Mouse (Mus musculus): ENCODE results near the gene Klb. TPM values are rescaled to one million over a fixed set of nuclear protein-coding genes. Genes with fewer than 3 reads are reported as not detected.
A peak's percentile ranks its signal among the peaks of the same experiment; 100 is the strongest.

Klb gene
- total RNA-seq, 4 experiments from 2014 or later = 0.80 to 6.0 (median 4.5) TPM

DNA sequence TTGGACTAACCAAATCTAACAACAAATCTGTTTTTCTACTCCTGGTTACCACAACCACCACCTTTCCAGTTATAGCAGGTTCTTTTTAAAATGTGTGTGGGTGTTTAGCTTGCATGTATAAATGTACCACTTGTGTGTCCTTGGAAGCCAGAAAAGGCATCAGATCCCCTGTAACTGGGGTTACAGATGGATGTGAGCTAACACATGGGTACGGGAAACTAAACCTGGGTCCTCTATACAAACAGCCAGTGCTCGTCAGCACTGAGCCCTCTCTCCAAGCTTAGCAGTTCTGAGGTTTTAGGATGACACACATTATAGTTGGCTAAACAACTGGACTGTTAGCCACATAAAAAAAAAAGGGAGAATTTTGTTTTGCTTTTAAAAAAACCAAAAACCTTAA, 37.6 kb downstream of the Klb start:
- no peak for DNase-seq

DNA sequence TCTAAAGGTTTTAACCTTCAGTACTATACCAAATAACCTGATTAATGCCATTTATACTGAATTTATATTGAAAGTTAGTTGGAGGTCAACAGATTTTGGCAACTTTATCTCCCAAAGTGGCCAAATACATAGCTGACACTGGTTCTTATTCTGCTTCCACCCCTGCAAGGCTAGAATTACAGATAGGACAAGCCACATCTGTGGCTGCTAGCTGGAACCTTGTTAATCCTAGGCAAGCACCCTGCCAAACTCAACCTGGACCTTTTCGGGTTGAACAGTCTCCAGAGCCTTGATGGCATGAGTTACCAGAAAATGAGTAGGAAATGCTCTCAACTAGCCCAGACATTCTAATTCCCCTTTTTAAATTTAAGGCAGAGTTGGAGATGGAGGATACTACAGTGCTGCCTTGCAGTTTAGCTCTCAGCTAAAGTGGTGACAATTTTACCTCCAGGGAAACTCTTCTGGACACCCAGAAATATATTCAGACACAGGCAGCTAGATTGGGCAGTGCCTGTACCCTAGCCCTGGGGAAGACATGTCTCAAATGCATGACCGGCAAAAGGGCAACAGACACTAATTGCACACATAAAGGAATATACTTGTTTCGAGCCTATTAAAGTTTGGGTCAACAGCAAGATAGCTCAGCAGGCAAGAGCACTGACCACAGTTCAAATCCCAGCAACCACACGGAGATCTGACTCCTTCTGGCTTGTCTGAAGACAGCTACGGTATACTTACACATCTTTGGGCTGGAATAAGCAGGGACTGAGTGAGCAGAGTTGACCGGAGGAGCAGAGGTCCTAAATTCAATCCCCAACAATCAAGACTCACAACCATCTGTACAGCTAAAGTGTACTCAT, 39.1 kb downstream of the Klb start:
- DNase-seq = no peak

DNA sequence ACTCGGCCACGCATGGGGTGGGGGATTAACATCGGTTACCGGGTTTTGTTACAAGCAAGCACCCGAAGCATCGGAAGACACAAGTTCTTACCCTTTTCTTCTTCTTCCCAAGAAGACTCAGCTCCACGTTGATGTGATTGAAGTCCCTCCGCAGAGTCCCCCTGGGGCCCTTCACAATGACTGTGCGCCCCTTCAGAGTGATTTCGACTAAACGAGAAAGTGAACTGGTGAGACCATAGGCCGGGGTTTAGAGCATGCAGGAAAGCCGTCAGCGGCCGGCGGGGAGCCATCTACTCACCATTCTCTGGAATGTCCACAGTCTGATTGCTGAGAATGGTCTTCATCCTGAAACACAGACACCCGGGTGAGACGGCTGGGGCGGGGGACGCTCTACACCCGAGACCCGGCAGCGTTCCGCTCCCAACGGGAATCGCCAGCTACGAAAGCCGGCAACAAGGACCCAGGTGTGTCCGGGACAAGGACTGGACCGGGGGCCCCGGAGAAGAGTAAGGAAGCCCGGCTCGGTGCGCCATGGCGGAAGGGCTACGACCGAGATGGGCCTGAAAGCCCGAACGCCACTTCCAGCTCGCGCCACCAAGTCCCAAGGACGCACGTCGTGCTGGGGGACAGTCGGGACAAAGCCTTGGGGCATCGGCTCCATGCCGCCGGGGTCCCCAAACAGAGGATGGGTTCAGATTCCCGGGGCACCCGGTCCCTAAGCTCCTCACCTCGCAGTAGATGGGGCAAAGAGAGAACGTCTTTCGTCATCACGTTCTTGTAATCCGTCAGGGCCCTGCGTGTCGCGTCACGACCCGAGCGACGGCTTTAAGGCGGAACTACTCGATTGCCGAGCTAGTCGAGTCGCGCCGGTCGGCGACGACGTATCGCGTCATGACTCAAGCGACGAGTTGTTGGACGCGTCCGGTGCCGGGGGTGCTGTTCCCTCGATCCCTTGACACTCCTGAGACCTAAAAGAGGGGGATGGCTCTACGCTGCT, 42.8 kb downstream of the Klb start, which contains the start of the genes Rpl9 and Lias:
Gene Rpl9 (minus strand): TSS at position 797 of the 997 bp plus-strand sequence.
Gene Lias (plus strand): TSS at position 850 of the 997 bp plus-strand sequence.
- DNase-seq = peak; percentile 97

DNA sequence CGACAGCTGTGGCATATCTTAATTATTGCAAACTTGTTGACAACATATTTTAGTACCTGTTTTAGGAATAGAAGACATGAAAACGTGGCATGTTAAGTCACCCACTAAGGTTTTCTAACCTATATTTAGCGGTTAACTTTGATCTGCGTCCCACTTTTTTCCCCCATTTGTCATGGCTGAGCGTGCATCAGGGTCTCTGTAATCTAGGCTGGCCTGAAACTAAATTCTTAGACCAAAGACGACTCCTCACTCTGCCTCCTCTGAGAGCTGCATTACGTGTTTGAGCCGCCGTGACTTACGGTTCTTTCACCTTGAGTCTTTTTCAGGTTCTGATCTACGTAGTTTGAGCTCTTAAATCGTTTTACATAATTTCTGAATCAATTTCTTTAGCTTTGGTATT, 43.6 kb downstream of the Klb start:
- no peak for DNase-seq

- no peak for DNase-seq
Observed at GRCm38 (mm10) chr5:65394425-65394824, 46.3 kb downstream of the Klb start.

DNA sequence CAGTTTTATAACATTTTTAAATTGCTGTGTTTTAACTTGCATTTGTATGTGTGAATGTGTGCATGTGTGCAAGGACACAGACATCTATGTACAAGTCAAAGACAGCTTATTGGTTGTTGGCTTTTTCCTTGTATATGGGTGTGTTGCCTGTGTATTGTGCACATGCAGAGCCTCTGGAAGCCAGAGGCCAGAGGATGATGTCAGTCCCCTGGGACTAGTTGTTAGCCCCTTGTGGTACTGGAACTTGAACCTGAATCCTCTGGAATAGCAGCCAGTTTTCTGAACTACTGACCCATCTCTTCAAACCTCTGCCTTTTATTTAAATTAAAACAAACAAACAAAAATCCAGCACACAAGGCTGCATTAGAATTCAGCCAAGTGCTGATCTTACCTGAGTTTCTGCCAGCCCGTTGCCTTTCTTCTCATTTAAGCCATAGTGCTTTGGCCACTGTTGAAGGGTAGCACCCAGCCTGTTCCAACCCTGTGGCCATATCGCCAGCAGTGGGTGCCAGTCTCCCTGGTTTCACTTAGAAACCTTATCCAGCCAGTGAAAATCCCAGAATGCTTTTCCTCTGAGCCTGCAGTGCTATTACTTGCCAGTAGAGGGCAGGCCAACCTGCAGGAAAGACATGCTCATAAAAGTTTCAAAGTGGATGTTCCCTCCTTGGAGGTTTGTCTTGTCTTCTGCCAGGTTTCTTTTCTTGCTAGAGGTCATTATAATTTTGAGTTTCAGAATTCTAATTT, 53.3 kb downstream of the Klb start:
- DNase-seq = peak; percentile 76

GRCm38 (mm10) chr5:65407989-65408388, 59.9 kb downstream of the Klb start:
- no peak for DNase-seq

DNA sequence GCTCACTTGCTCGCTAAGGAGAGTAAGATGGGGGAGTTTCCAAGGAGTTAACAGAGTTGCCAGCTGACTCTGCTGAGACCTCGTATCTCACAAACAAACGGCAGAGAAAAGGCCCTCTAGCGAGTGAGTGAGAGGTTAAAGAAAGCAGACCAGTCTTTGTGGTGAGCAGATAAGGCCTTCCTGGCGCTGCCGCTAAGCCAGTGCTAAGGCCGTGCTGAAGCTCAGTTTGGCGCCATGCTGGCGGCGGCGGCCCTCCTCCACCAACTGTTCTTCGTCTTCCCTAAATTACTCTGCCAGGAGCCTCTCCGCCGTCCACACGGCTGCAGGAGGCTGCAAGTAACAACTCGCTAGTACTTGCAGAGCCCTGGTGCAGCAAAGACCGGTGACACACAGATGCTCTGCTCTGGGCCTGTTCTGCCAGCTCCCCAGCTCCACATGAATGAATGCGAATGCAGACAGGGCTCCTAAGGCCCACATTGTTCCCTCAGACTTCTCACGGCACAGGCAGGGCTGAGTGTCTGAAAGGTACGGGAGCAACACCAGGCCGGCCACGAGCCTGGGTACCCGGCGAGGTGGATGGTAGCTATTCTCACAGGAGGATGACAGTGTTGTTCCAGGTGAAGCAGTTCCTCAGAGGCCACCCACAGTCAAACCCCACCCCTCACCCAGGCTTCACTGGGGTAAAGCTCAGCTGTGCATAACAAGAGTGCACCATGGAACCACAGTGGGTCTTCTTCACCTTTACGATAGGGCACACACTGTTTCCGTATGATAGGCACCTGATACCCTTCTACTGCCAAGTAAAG, 67.7 kb downstream of the Klb start:
- no peak for DNase-seq

DNA sequence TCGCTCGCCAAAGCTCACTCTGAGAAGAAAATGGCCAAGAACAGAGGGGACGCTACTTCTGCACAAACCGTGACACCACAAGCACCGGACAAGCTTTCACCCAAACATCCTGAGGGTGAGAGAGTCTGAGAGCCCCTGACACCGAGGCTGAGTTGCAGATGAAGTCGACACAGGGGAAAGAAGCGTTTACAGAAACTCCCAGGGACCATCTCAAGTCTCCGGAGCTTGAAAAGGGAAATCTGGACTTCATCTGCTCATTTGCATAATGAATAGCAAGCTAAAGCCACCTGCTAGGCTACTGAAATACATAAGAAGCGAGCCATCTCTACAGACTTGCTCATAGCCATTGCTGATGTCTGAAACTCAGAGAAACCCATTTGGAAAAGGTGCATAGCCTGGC, 71.0 kb downstream of the Klb start:
- DNase-seq = no peak

- DNase-seq = no peak
Observed at GRCm38 (mm10) chr5:65420822-65421221, 72.7 kb downstream of the Klb start.

GRCm38 (mm10) chr5:65422803-65423202, 74.7 kb downstream of the Klb start:
- DNase-seq = no peak

DNA sequence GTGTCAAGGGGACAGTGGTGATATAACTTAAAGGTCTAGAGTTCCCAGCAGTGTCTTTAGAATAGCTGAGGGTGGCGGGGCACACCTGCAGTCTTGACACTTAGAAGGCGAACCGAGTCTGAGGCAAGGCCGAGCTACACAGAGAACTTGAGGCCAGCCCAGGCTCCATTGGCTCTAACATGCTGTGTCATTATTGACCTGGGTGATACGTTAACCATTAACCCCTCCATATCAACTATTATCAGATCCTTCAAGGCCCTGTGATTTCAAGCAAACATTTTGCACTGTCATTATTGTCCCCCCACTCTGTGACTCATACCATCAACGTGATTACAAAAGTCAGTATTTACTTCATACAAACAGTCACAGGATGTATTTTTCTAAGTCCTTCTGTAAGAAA, 76.1 kb downstream of the Klb start:
- no peak for DNase-seq

- DNase-seq = no peak
Observed at GRCm38 (mm10) chr5:65425251-65425650, 77.1 kb downstream of the Klb start.

GRCm38 (mm10) chr5:65428321-65428720, 80.2 kb downstream of the Klb start:
- DNase-seq = no peak

- DNase-seq = no peak
Observed at GRCm38 (mm10) chr5:65429441-65429840, 81.3 kb downstream of the Klb start.

Other genes starting within 250 kb of the Klb start
- gene Klhl5, start 240.8 kb upstream of the Klb start, total RNA-seq (2022) = 10 to 100 TPM; 46.6 to 96.0 (median 72.1) TPM
- 10 to 100 TPM; 10.9 to 21.2 (median 13.8) TPM for gene Wdr19, start 148.6 kb upstream of the Klb start, total RNA-seq (2022)
- gene Rfc1, start 12.6 kb upstream of the Klb start, total RNA-seq (2022) = 10 to 100 TPM; 49.3 to 58.4 (median 53.8) TPM
- 1,000 to 10,000 TPM in 3 of 4 experiments, 100 to 1,000 TPM in 1; 977 to 1,080 (median 1,050) TPM for gene Rpl9, start 43.1 kb downstream of the Klb start, total RNA-seq (2022)
- 10 to 100 TPM; 51.2 to 69.4 (median 58.5) TPM for gene Lias, start 43.2 kb downstream of the Klb start, total RNA-seq (2022)
- 10 to 100 TPM; 68.1 to 84.6 (median 74.7) TPM for gene Ugdh, start 87.6 kb downstream of the Klb start, total RNA-seq (2022)
- 10 to 100 TPM in 1 of 4 experiments, 1 to 10 TPM in 2, not detected in 1; 3.6 to 12.4 (median 6.2) TPM for gene Gm43552, start 144.5 kb downstream of the Klb start, total RNA-seq (2022)
- 100 to 1,000 TPM; 187 to 201 (median 193) TPM for gene Smim14, start 188.9 kb downstream of the Klb start, total RNA-seq (2022)
- 10 to 100 TPM; 65.6 to 84.9 (median 75.1) TPM for gene Ube2k, start 188.9 kb downstream of the Klb start, total RNA-seq (2022)

Data from adrenal gland, adult 8-10 months (tissue).